Mouse (Mus musculus) C2C12 (cell line): Measurements from ENCODE around the gene Il9r. TPM values are rescaled to one million over a fixed set of nuclear protein-coding genes. Genes with fewer than 3 reads are reported as not detected.

Source experiments
- H3K27me3 ChIP-seq: one replicate; pipeline ENCODE4 v1.6.1; 2011; ENCODE audit not compliant: control insufficient read depth, insufficient read depth, insufficient read length
- H3K36me3 ChIP-seq: one replicate; pipeline ENCODE4 v1.6.1; 2011; ENCODE audit not compliant: control insufficient read depth, insufficient read depth
- H3K4me3 ChIP-seq: one replicate; pipeline ENCODE4 v1.5.1; 2011; ENCODE audit warnings: mild to moderate bottlenecking, control low read depth; ENCODE audit not compliant: poor library complexity, insufficient read depth, severe bottlenecking
- H3K79me2 ChIP-seq: one replicate; pipeline ENCODE4 v1.6.1; 2011; ENCODE audit not compliant: control insufficient read depth, insufficient read depth
- H3K79me3 ChIP-seq: one replicate; pipeline ENCODE4 v1.6.1; 2011; ENCODE audit warnings: low read depth, control low read depth
- H3ac ChIP-seq: one replicate; pipeline ENCODE3; 2011; ENCODE audit warnings: low read depth; ENCODE audit not compliant: control insufficient read depth, insufficient read length
- CEBPB ChIP-seq: IDR thresholded peaks from one replicate; pipeline ENCODE4 v1.6.1; 2011; ENCODE audit warnings: low read depth, mild to moderate bottlenecking, control low read depth, moderate library complexity
- CTCF ChIP-seq: IDR thresholded peaks from one replicate; pipeline ENCODE4 v1.5.1; 2011; ENCODE audit not compliant: control insufficient read depth, insufficient read depth, insufficient read length
- FOSL1 ChIP-seq: IDR thresholded peaks from one replicate; pipeline ENCODE4 v1.8.0; 2011; ENCODE audit warnings: mild to moderate bottlenecking, low read length; ENCODE audit not compliant: poor library complexity, insufficient read depth, severe bottlenecking
- MAX ChIP-seq: IDR thresholded peaks from one replicate; pipeline ENCODE4 v1.6.1; 2011; ENCODE audit warnings: mild to moderate bottlenecking, control low read depth
- MYOD1 ChIP-seq: IDR thresholded peaks from one replicate; pipeline ENCODE4 v1.6.1; 2011; ENCODE audit warnings: low read depth; ENCODE audit not compliant: control insufficient read depth, insufficient read length
- MYOG ChIP-seq: IDR thresholded peaks from one replicate; pipeline ENCODE4 v1.6.1; 2011; ENCODE audit not compliant: control insufficient read depth, insufficient read length; ENCODE audit errors: extremely low read depth
- USF1 ChIP-seq: IDR thresholded peaks from one replicate; pipeline ENCODE4 v1.6.1; 2011; ENCODE audit warnings: low read depth, mild to moderate bottlenecking, control low read depth, moderate library complexity
- polyA plus RNA-seq: library from polyadenylated mRNA; unstranded; fragments of >200 nt; fragmentation: generic; extraction: Trizol; gene quantifications from one replicate; pipeline ENCODE4 v1.2.1, GENCODE M21; 2012; ENCODE audit warnings: missing spikeins

The Il9r gene
- polyA plus RNA-seq, 1 experiment: not detected

GRCm38 (mm10) chr11:32186031-32186430 lies 14.0 kb downstream of the Il9r start:
- Histone ChIP-seq H3ac (no peak overlapping the region), H3K4me3 (no peak overlapping the region), H3K36me3 (no peaks in the 10 kb centered on the region), H3K79me3 (no peaks in the 10 kb centered on the region), H3K79me2 (no peaks in the 10 kb centered on the region), H3K27me3 (peaks cover 30% of the 10 kb centered on the region)
- TF ChIP-seq USF1 (no peak), FOSL1 (no peak), CTCF (no peak), MYOG (no peak)

DNA sequence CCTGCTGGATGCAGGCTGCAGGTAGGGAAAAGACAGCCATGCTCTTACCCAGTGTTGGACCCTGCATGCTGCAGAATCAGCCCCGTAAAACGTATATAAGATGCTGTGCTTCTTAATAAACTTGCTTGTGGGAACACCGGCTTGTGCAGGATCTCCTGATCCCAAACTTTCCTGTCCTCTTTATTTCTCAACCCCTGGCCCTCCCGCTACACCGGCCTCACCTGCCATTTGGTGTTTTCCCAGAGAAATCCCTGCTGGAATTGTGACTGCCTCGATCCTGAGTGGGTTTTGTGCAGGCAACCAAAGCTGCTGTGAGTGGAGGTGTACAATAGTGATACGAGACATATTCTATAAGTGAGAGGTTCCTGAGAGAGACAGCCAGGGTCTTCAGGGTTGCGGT lies 15.6 kb downstream of the Il9r start:
- no peak overlapping the region for H3ac ChIP-seq
- no peaks in the 10 kb centered on the region for H3K79me3 ChIP-seq
- H3K36me3 ChIP-seq: no peaks in the 10 kb centered on the region
- H3K4me3 ChIP-seq: no peak overlapping the region
- TF ChIP-seq MYOD1 (no peak), USF1 (no peak)
- H3K79me2 ChIP-seq: no peaks in the 10 kb centered on the region
- peaks cover 23% of the 10 kb centered on the region for H3K27me3 ChIP-seq

DNA sequence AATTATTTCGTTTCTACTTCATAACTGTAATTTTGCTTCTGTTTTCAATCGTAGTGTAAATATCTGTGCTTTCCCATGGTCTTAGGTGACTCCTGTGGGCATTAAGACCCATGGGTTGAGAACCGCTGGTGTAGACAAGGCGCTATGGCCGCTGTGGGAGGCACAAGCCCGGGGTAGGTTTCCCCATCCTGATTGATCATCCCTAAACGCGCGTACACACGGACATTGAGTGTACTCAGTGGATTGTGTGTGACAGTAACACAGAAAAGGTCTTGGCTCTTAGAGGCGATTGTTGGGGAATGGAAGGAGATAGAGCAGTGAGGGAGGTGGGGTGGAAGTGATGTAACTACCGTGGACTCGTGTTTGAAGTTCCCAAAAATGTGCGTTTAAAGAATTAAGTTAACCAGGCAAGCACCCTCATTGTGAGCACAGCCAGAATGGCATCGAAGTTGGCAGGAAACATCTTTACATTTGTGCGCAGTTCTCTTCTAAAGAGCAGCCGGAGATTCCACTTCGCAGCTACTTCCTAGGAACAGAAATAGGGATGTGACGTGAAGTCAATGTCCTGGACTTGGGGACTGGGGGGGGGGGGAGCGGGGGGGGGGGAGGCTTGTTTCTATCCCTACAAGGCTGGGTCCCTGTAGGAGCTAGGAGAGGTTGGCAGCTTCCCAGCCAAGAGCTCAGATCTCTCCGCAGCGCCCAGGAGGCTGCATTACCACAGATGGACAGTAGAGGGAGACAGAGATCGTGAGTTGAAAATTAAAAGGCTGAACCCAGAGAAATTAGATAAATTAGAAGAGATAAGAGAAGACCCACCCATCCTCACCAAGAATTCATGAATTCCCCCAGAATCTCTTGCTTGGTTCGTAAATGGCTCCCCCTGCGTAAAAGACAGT lies 17.9 kb downstream of the Il9r start:
- Histone ChIP-seq H3K79me3 (no peaks in the 10 kb centered on the region), H3K27me3 (peaks cover 24% of the 10 kb centered on the region), H3K36me3 (no peaks in the 10 kb centered on the region), H3K4me3 (no peak overlapping the region), H3K79me2 (no peaks in the 10 kb centered on the region), H3ac (no peak overlapping the region)
- TF ChIP-seq FOSL1: no peak
- peak; percentile 74 for TF ChIP-seq CTCF
- no peak for TF ChIP-seq MYOD1
- TF ChIP-seq MAX: no peak
- TF ChIP-seq USF1: no peak
- no peak for TF ChIP-seq CEBPB

GRCm38 (mm10) chr11:32181246-32181645 lies 18.8 kb downstream of the Il9r start:
- TF ChIP-seq MYOD1 (no peak), MAX (no peak), FOSL1 (no peak), MYOG (no peak), USF1 (no peak), CTCF (no peak), CEBPB (no peak)
- no peak overlapping the region for H3K4me3 ChIP-seq
- no peaks in the 10 kb centered on the region for H3K79me3 ChIP-seq
- no peaks in the 10 kb centered on the region for H3K79me2 ChIP-seq
- no peak overlapping the region for H3ac ChIP-seq
- H3K36me3 ChIP-seq: no peaks in the 10 kb centered on the region
- H3K27me3 ChIP-seq: peaks cover 30% of the 10 kb centered on the region

DNA sequence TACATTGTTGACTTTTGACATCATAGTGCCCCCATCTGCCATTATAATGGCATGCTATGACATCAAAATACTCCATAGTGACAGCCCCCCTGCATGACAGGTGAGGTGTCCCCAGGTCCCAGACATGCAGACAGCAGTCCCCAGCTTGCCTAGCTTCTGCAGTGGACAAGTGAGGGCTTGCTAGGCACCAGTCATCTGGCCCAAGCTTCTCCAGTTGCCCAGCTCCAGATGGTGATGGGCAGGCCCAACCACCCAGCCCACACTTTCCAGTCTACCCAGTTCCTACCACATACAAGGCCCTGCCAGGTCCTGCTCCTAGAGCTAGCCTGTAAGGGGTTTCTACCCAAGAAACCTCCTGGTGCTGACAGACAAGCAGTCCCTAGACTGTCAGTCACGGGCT lies 21.6 kb downstream of the Il9r start:
- no peaks in the 10 kb centered on the region for H3K79me2 ChIP-seq
- TF ChIP-seq USF1: no peak
- TF ChIP-seq MAX: no peak
- no peak for TF ChIP-seq CEBPB
- TF ChIP-seq MYOG: no peak
- no peak for TF ChIP-seq MYOD1
- no peak for TF ChIP-seq FOSL1
- TF ChIP-seq CTCF: no peak

GRCm38 (mm10) chr11:32166683-32167082 lies 33.4 kb downstream of the Il9r start:
- peaks cover 30% of the 10 kb centered on the region for H3K27me3 ChIP-seq
- TF ChIP-seq MAX (no peak), MYOD1 (no peak), CTCF (no peak), FOSL1 (no peak), MYOG (no peak), CEBPB (no peak), USF1 (no peak)
- H3ac ChIP-seq: no peak overlapping the region

More for the DNA sequence above, 21.6 kb downstream of the Il9r start:
- Histone ChIP-seq H3K4me3 (no peak overlapping the region), H3K36me3 (no peaks in the 10 kb centered on the region), H3ac (no peak overlapping the region), H3K79me3 (no peaks in the 10 kb centered on the region), H3K27me3 (peaks cover 17% of the 10 kb centered on the region)

More at GRCm38 (mm10) chr11:32166683-32167082, 33.4 kb downstream of the Il9r start:
- H3K79me3 ChIP-seq: no peaks in the 10 kb centered on the region
- H3K36me3 ChIP-seq: no peaks in the 10 kb centered on the region
- no peak overlapping the region for H3K4me3 ChIP-seq
- H3K79me2 ChIP-seq: no peaks in the 10 kb centered on the region
